Mouse (Mus musculus): Measurements from ENCODE around the gene Cox6a2. TPM values are rescaled to one million over a fixed set of nuclear protein-coding genes. Genes with fewer than 3 reads are reported as not detected.
A peak's percentile ranks its signal among the peaks of the same experiment; 100 is the strongest.

Gene Cox6a2
- total and polyA plus RNA-seq, 2 experiments from 2014 or later = 3.8 TPM; not detected in 1

DNA sequence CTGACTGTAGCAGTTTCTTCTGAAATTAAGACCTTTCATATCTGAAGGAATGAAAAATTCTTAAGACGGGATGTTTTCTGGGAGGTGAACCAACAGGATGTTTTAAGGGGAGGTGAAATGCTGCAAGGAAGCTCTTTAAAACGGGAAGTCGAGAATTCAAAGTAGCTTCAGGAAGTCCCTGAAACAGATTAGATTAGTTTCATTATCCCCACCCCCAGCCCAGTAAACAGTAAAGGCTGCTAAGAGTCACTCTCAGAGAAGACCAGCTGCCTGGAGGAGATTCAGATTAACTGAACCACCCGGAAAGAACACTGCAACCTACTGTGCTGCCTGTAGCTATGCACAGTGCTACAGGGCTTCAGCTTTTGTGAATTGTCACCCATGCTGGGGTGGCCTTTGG, 13.8 kb upstream of the Cox6a2 start:
- Histone ChIP-seq H3K9me3 (ENCODE audit: low read length) (no peaks in the 10 kb centered on the region), H3K4me3 (ENCODE audit: low read depth, low read length) (no peak overlapping the region), H3K36me3 (ENCODE audit: insufficient read depth, low read length) (no peaks in the 10 kb centered on the region), H3K27ac (ENCODE audit: low read depth, low read length) (no peak overlapping the region), H3K9ac (replicated peaks; ENCODE audit: low read length, poor library complexity, severe bottlenecking) (no peak overlapping the region), H3K27me3 (ENCODE audit: insufficient read depth, low read length) (no peaks in the 10 kb centered on the region), H3K4me1 (ENCODE audit: insufficient read depth, low read length) (no peaks in the 10 kb centered on the region), H3K4me2 (ENCODE audit: low read depth, low read length, poor library complexity, severe bottlenecking) (no peak overlapping the region)
- WGBS = 85% methylated on average over 4 of the region's 4 CpGs
- TF ChIP-seq CTCF (IDR thresholded peaks at IDR 0.05) = no peak
- ATAC-seq (ENCODE audit: low FRiP score) (no peak), DNase-seq (ENCODE audit: low spot score) (no peak)

DNA sequence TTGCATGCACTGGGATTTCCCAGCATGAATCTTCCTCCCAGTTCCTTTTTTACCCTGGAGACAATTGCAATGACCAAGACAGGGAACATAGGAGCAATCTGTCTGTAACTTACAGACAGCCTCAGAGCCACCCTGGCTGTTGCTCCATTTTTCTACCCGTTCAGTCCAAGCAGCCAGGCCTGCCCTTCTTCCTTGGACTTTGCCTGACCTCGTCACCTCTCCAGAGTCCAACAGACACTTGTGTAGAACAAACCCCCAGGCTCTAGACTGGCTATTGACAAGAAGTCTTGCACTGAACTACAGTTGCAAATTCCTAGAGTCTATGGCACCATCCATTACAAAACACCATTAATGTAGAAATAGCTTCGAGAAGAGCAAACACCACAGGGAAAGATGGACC, 3.6 kb upstream of the Cox6a2 start:
- Histone ChIP-seq H3K4me1 (ENCODE audit: insufficient read depth, low read length) (no peaks in the 10 kb centered on the region), H3K36me3 (ENCODE audit: insufficient read depth, low read length) (no peaks in the 10 kb centered on the region), H3K27me3 (ENCODE audit: insufficient read depth, low read length) (no peaks in the 10 kb centered on the region), H3K4me2 (ENCODE audit: low read depth, low read length, poor library complexity, severe bottlenecking) (no peak overlapping the region), H3K4me3 (ENCODE audit: low read depth, low read length) (no peak overlapping the region), H3K27ac (ENCODE audit: low read depth, low read length) (no peak overlapping the region), H3K9ac (replicated peaks; ENCODE audit: low read length, poor library complexity, severe bottlenecking) (no peak overlapping the region), H3K9me3 (ENCODE audit: low read length) (no peaks in the 10 kb centered on the region)
- 79% methylated on average over 3 of the region's 3 CpGs for WGBS
- no peak for DNase-seq (ENCODE audit: low spot score)
- no peak for TF ChIP-seq CTCF (IDR thresholded peaks at IDR 0.05)
- ATAC-seq (ENCODE audit: low FRiP score) = no peak

DNA sequence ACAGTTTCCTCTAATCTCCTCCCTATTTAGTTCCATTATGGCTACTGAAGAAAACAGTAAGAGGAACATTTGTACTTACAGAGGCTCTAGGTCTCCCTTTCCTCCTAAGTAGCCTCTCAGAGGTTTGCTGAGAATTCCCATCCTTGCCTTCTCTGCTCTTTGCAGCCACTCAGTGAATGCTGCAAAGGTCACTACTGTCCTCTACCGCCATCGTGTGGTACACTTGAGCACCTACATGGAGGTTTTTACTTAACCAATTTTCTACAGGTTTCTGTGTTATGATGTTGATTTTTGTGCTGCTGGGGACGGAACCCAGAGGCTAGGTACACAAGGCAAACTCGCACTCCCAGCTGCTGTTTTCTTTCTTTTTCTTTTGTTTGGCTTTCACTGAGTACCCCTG, 2.0 kb upstream of the Cox6a2 start:
- no peak overlapping the region for H3K9ac ChIP-seq (replicated peaks; ENCODE audit: low read length, poor library complexity, severe bottlenecking)
- H3K36me3 ChIP-seq (ENCODE audit: insufficient read depth, low read length) = no peaks in the 10 kb centered on the region
- H3K27ac ChIP-seq (ENCODE audit: low read depth, low read length) = no peak overlapping the region
- peak; percentile 88 for DNase-seq (ENCODE audit: low spot score)
- 3% methylated on average over 4 of the region's 4 CpGs for WGBS
- H3K4me3 ChIP-seq (ENCODE audit: low read depth, low read length) = no peak overlapping the region
- ATAC-seq (ENCODE audit: low FRiP score) = no peak
- no peak overlapping the region for H3K4me2 ChIP-seq (ENCODE audit: low read depth, low read length, poor library complexity, severe bottlenecking)
- no peaks in the 10 kb centered on the region for H3K9me3 ChIP-seq (ENCODE audit: low read length)
- TF ChIP-seq CTCF (IDR thresholded peaks at IDR 0.05) = peak; percentile 98
- no peaks in the 10 kb centered on the region for H3K4me1 ChIP-seq (ENCODE audit: insufficient read depth, low read length)
- no peaks in the 10 kb centered on the region for H3K27me3 ChIP-seq (ENCODE audit: insufficient read depth, low read length)

DNA sequence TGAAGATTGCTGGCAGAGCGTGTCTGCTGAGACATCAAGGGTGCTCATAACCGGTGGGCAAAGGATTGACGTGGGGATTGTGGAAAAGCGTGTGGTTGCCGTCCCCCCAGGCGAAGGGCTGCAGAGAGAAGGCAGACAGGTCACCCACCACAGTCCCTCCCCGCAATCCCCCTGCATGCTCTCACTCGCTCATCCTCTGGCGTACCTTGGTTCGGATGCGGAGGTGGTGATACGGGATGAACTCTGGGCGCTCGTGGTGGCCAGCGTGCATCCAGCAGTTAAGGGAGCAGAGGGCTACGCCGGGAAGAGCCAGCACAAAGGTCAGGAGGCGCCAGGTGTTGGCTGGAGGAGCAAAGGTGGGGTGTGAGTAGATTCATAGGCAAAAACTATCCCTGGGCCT, 492 bp downstream of the Cox6a2 start:
- ATAC-seq (ENCODE audit: low FRiP score) = no peak

GRCm38 (mm10) chr7:128204179-128204578, 2.0 kb downstream of the Cox6a2 start:
- Histone ChIP-seq H3K4me3 (ENCODE audit: low read depth, low read length) (no peak overlapping the region), H3K36me3 (ENCODE audit: insufficient read depth, low read length) (no peaks in the 10 kb centered on the region), H3K27ac (ENCODE audit: low read depth, low read length) (no peak overlapping the region), H3K9me3 (ENCODE audit: low read length) (no peaks in the 10 kb centered on the region), H3K4me1 (ENCODE audit: insufficient read depth, low read length) (no peaks in the 10 kb centered on the region), H3K4me2 (ENCODE audit: low read depth, low read length, poor library complexity, severe bottlenecking) (no peak overlapping the region), H3K9ac (replicated peaks; ENCODE audit: low read length, poor library complexity, severe bottlenecking) (no peak overlapping the region), H3K27me3 (ENCODE audit: insufficient read depth, low read length) (no peaks in the 10 kb centered on the region)
- 87% methylated on average over 8 of the region's 8 CpGs for WGBS
- DNase-seq (ENCODE audit: low spot score) = no peak
- ATAC-seq (ENCODE audit: low FRiP score) = no peak
- TF ChIP-seq CTCF (IDR thresholded peaks at IDR 0.05) = no peak

More for the DNA sequence above, 492 bp downstream of the Cox6a2 start:
- WGBS = 84% methylated on average over 18 of the region's 18 CpGs
- H3K36me3 ChIP-seq (ENCODE audit: insufficient read depth, low read length) = no peaks in the 10 kb centered on the region
- H3K27me3 ChIP-seq (ENCODE audit: insufficient read depth, low read length) = no peaks in the 10 kb centered on the region
- no peak for DNase-seq (ENCODE audit: low spot score)
- no peak overlapping the region for H3K9ac ChIP-seq (replicated peaks; ENCODE audit: low read length, poor library complexity, severe bottlenecking)
- TF ChIP-seq CTCF (IDR thresholded peaks at IDR 0.05) = no peak
- H3K4me1 ChIP-seq (ENCODE audit: insufficient read depth, low read length) = no peaks in the 10 kb centered on the region
- no peak overlapping the region for H3K4me3 ChIP-seq (ENCODE audit: low read depth, low read length)
- H3K4me2 ChIP-seq (ENCODE audit: low read depth, low read length, poor library complexity, severe bottlenecking) = no peak overlapping the region
- no peak overlapping the region for H3K27ac ChIP-seq (ENCODE audit: low read depth, low read length)
- no peaks in the 10 kb centered on the region for H3K9me3 ChIP-seq (ENCODE audit: low read length)

- H3K4me1 ChIP-seq (ENCODE audit: insufficient read depth, low read length) = no peaks in the 10 kb centered on the region
- no peaks in the 10 kb centered on the region for H3K9me3 ChIP-seq (ENCODE audit: low read length)
- H3K36me3 ChIP-seq (ENCODE audit: insufficient read depth, low read length) = no peaks in the 10 kb centered on the region
- no peak for TF ChIP-seq CTCF (IDR thresholded peaks at IDR 0.05)
- no peak overlapping the region for H3K27ac ChIP-seq (ENCODE audit: low read depth, low read length)
- H3K4me2 ChIP-seq (ENCODE audit: low read depth, low read length, poor library complexity, severe bottlenecking) = no peak overlapping the region
- H3K4me3 ChIP-seq (ENCODE audit: low read depth, low read length) = no peak overlapping the region
- no peak overlapping the region for H3K9ac ChIP-seq (replicated peaks; ENCODE audit: low read length, poor library complexity, severe bottlenecking)
- ATAC-seq (ENCODE audit: low FRiP score) (no peak), DNase-seq (ENCODE audit: low spot score) (no peak)
- no peaks in the 10 kb centered on the region for H3K27me3 ChIP-seq (ENCODE audit: insufficient read depth, low read length)
- 83% methylated on average over 9 of the region's 9 CpGs for WGBS
These were observed 3.1 kb downstream of the Cox6a2 start for GRCm38 (mm10) chr7:128203071-128203470.

All from midbrain, postnatal 0 days (tissue).